Mouse (Mus musculus): ENCODE measurements around the gene Ccdc88b. TPM values are rescaled to one million over a fixed set of nuclear protein-coding genes. Genes with fewer than 3 reads are reported as not detected.

Gene Ccdc88b
- polyA plus RNA-seq, 1 experiment = not detected

DNA sequence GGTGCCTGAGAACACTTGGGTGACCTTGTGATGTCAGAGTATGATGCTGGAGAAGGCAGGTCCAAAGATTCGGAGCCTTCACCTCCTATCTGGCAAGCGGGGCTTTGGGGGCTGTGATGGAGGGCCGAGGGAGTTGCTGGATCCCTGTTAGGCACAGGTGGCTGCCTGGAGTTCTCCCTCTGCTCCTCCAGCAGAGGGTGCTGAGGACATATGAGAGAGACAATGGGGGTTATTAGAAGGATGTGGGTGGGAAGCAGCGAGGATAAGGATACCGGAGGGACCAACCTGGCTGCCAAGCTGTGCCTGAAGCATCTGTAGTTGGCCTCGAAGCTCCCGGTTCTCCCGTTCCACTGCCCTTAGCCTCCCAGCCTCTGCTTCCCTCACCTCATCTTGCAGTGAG, 4.1 kb downstream of the Ccdc88b start:
- TF ChIP-seq POLR2A (IDR thresholded peaks at IDR 0.05; ENCODE audit: insufficient read depth, low read depth, low read length) = no peak
- no peak for TF ChIP-seq CTCF (IDR thresholded peaks at IDR 0.05; ENCODE audit: insufficient read depth, low read depth, low read length)
- 68% methylated on average over 8 of the region's 8 CpGs for whole genome bisulfite sequencing
- Histone ChIP-seq H3K27ac (ENCODE audit: insufficient read depth, low read depth, low read length) (no peak overlapping the region), H3K4me1 (ENCODE audit: control insufficient read depth, insufficient read depth, low read length) (peaks cover 15% of the 10 kb centered on the region), H3K4me3 (ENCODE audit: insufficient read depth, low read depth, low read length) (no peak overlapping the region)

DNA sequence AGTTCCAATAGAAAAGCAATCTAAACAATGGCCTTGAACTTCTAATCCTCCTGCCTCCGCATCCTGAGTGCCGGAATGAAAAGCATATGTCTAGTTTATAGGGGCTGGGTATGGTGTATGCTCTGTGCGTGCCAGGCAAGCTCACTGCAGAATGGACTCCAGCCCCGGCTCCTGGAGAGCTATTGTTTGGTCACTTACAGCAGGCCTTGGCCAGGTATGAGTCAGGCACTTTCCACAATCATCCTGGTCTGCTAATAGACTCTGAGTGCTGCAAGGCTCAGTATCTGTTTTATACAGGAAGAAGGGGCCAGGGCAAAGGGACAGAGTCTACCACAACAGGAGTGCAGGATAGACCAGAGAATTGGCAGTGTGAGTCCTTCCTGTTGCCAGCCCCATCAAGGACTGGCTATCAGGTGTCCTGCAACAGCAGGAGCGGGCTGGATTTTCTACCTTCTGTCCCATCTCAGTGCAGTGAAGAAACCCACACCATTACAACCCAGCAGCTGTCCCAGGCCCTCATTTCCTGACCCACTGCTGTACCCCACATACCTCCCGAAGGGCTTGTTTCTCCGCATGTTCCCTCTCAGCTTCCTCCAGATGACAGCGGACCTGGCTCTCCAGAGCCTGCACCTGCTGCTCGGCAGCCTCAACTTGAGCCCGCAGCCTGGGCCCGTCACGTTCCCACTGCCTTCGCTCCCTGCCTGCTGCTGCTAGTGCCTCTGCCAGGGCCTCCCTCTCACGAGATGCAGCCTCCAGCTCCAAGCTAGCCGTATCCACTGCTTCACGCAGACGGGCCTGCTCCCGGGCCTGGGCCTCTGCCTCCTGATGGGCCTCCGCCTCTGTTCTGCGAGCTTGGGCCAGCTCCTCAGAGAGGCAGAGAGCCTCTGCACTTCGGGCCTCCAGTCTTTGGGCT, 5.4 kb downstream of the Ccdc88b start:
- H3K27ac ChIP-seq (ENCODE audit: insufficient read depth, low read depth, low read length) = no peak overlapping the region
- WGBS = 90% methylated on average over 21 of the region's 21 CpGs
- no peak overlapping the region for H3K4me3 ChIP-seq (ENCODE audit: insufficient read depth, low read depth, low read length)
- H3K4me1 ChIP-seq (ENCODE audit: control insufficient read depth, insufficient read depth, low read length) = peaks cover 24% of the 10 kb centered on the region
- TF ChIP-seq POLR2A (IDR thresholded peaks at IDR 0.05; ENCODE audit: insufficient read depth, low read depth, low read length) = no peak
- no peak for TF ChIP-seq CTCF (IDR thresholded peaks at IDR 0.05; ENCODE audit: insufficient read depth, low read depth, low read length)

DNA sequence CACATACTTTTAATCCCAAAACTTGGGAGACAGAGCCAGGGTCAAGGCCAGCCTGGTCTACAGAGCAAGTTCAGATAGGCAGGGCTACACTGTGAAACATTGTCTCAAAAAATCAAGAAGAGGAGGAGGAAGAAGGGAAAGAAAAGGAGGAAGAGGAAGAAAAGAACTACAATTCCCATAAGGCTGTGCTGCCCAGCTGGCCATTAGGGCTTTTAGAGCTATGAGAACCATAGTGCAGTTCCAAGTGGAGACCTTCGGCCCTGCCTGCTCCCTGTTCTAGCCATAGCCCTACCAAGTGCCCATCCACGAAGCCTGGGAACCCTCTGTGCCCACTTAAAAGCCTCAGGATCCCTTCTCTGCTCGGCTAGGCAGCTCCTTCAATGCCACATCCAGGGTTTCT, 6.5 kb downstream of the Ccdc88b start:
- WGBS = 92% methylated on average over 3 of the region's 3 CpGs
- no peak overlapping the region for H3K4me3 ChIP-seq (ENCODE audit: insufficient read depth, low read depth, low read length)
- no peak overlapping the region for H3K27ac ChIP-seq (ENCODE audit: insufficient read depth, low read depth, low read length)
- TF ChIP-seq POLR2A (IDR thresholded peaks at IDR 0.05; ENCODE audit: insufficient read depth, low read depth, low read length) (no peak), CTCF (IDR thresholded peaks at IDR 0.05; ENCODE audit: insufficient read depth, low read depth, low read length) (no peak)
- H3K4me1 ChIP-seq (ENCODE audit: control insufficient read depth, insufficient read depth, low read length) = peaks cover 24% of the 10 kb centered on the region

DNA sequence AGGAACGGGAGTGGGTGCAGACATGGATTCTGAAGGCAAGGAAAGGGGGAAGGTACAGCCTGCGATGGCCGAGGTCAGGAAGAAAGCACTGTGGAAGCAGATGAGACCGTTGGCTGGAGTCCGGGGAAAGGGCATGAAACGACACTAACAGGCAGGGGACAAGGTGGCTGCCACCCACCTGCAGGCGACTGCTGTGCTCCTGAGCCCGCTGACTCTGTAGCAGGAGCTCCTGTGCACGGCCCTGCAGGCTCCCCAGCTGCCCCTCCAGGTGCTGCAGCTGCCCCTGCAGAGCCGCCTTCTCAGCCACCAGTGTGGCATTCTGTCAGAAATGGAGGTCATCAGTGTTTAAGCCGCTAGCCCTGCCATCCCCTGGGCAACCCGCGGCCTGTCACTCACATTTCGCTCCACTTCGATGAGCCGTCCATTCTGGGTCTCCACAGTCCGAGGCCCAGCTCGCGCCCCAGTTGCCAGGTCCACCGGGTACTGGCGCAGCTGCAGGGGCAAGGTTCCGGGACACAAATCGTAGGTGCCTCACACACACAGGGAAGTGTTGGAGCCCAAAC, 8.4 kb downstream of the Ccdc88b start:
- no peak overlapping the region for H3K4me3 ChIP-seq (ENCODE audit: insufficient read depth, low read depth, low read length)
- TF ChIP-seq POLR2A (IDR thresholded peaks at IDR 0.05; ENCODE audit: insufficient read depth, low read depth, low read length) (no peak), CTCF (IDR thresholded peaks at IDR 0.05; ENCODE audit: insufficient read depth, low read depth, low read length) (no peak)
- peaks cover 11% of the 10 kb centered on the region for H3K4me1 ChIP-seq (ENCODE audit: control insufficient read depth, insufficient read depth, low read length)
- WGBS = 84% methylated on average over 23 of the region's 23 CpGs
- no peak overlapping the region for H3K27ac ChIP-seq (ENCODE audit: insufficient read depth, low read depth, low read length)

DNA sequence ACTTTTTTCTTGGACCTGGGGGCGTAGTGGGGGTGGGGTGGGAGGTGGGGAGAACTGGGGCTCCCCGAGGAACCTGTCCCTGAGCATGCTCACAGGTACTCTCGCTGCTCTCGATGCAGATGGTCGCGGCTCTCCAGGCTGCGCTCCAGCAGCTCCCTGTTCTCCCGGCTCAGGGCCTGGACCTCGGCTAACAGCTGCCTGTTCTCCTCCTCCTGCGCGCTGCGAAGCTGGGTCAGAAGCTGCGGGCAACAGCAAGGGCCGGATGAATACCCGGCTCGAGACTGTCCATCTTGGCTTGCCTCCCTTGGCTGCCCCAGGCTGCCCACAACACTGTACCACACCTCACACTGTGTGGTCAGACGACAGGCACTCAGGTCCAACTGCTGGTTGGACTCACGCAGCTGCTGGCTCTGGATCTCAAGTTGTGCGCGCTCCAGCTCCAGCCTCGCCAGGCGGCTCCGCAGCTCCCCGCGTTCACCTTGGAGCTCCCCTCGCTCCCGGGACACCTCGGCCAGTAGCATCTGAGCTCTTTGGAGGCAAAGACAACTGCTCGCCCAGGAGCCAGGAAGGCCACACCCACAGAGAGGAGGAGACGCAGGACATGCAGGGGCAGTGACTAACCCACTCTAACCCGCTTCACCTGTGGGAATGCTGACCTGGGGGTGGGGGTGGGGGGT, 10.0 kb downstream of the Ccdc88b start:
- 10% methylated on average over 31 of the region's 31 CpGs for WGBS
- Histone ChIP-seq H3K4me3 (ENCODE audit: insufficient read depth, low read depth, low read length) (no peak overlapping the region), H3K4me1 (ENCODE audit: control insufficient read depth, insufficient read depth, low read length) (peaks cover 9% of the 10 kb centered on the region)

DNA sequence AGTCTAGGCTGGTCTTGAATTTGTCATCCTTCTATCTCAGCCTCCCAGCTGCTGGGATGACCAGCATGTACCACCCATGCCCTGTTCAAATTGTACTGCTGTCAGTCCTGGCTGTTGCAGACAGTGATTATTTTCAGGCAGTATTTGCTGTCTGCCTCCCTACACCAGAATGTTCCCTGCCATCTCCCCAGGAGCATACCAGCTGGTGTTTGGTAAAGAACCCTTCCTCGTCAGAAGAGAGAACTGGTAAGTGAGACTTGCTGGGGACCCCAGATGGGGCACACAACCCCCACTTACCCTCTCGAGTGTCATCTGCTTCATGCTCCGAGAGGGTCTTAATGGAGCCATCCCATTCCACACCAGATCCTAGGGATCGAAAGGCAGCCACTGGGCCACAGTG, 12.0 kb downstream of the Ccdc88b start:
- TF ChIP-seq POLR2A (IDR thresholded peaks at IDR 0.05; ENCODE audit: insufficient read depth, low read depth, low read length) (no peak), CTCF (IDR thresholded peaks at IDR 0.05; ENCODE audit: insufficient read depth, low read depth, low read length) (no peak)
- Histone ChIP-seq H3K4me3 (ENCODE audit: insufficient read depth, low read depth, low read length) (no peak overlapping the region), H3K4me1 (ENCODE audit: control insufficient read depth, insufficient read depth, low read length) (peaks cover 12% of the 10 kb centered on the region), H3K27ac (ENCODE audit: insufficient read depth, low read depth, low read length) (no peak overlapping the region)
- 85% methylated on average over 4 of the region's 4 CpGs for WGBS

More for the DNA sequence above, 10.0 kb downstream of the Ccdc88b start:
- H3K27ac ChIP-seq (ENCODE audit: insufficient read depth, low read depth, low read length) = no peak overlapping the region
- TF ChIP-seq POLR2A (IDR thresholded peaks at IDR 0.05; ENCODE audit: insufficient read depth, low read depth, low read length) (no peak), CTCF (IDR thresholded peaks at IDR 0.05; ENCODE audit: insufficient read depth, low read depth, low read length) (no peak)

DNA sequence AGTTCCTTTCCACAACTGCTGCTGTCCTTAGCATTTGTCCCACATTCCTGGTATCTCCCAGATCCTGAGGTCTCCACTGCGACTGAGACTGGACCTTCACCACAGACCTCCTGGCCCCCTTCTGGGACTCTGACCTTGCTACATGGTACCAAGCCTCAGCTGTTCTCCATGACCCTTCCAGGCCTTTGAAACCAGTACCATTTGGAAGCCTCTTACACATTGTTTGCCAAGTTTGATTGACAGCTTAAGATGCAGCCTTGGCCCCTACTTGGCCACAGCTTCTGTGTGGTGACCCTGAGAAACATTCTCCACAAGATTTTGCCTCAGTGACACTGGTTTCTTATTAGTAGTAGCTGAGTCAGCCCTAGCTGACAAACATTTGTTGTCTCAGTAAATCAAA, 15.7 kb downstream of the Ccdc88b start:
- no peak for TF ChIP-seq CTCF (IDR thresholded peaks at IDR 0.05; ENCODE audit: insufficient read depth, low read depth, low read length)
- no peak for TF ChIP-seq POLR2A (IDR thresholded peaks at IDR 0.05; ENCODE audit: insufficient read depth, low read depth, low read length)
- Histone ChIP-seq H3K4me1 (ENCODE audit: control insufficient read depth, insufficient read depth, low read length) (peaks cover 18% of the 10 kb centered on the region), H3K4me3 (ENCODE audit: insufficient read depth, low read depth, low read length) (no peak overlapping the region), H3K27ac (ENCODE audit: insufficient read depth, low read depth, low read length) (no peak overlapping the region)
- 88% methylated on average over 1 of the region's 1 CpGs for WGBS

DNA sequence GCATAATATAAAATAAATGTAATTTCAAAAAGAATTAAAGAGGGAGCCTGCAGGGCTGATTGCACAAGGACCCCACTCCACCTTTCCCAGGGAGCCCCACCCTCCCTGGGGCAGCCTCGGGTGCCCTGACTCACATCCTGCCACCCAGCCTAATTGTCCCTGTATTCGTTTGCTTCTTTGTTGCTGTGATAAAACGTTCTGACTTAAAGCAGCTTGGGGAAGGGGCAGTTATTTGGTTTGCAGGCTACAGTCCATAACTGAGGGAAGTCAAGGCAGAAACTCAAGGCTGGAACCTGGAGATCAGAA, 16.8 kb downstream of the Ccdc88b start:
- H3K27ac ChIP-seq (ENCODE audit: insufficient read depth, low read depth, low read length) = no peak overlapping the region
- TF ChIP-seq CTCF (IDR thresholded peaks at IDR 0.05; ENCODE audit: insufficient read depth, low read depth, low read length) (no peak), POLR2A (IDR thresholded peaks at IDR 0.05; ENCODE audit: insufficient read depth, low read depth, low read length) (no peak)
- H3K4me1 ChIP-seq (ENCODE audit: control insufficient read depth, insufficient read depth, low read length) = peaks cover 18% of the 10 kb centered on the region
- 19% methylated on average over 3 of the region's 3 CpGs for WGBS
- H3K4me3 ChIP-seq (ENCODE audit: insufficient read depth, low read depth, low read length) = no peak overlapping the region

Data from olfactory bulb, adult 2 months (tissue).